Mouse (Mus musculus): ENCODE data around the gene Hist1h4b. TPM values are rescaled to one million over a fixed set of nuclear protein-coding genes. Genes with fewer than 3 reads are reported as not detected.
"Not testable (repeated sequence)": the region's sequence is repeated elsewhere in the genome, so short reads cannot be mapped to it uniquely, and the experiment has no call there.

Gene Hist1h4b
- polyA plus RNA-seq, 1 experiment from 2014 or later: 2.2 TPM

- Histone ChIP-seq H3K4me3 (ENCODE audit: low read depth, low read length) (peak within 1 kb of the TSS; percentile 43), H3K4me2 (peak within 1 kb of the TSS; percentile 66), H3K27ac (ENCODE audit: low read depth, low read length) (peak within 1 kb of the TSS; percentile 95), H3K9ac (ENCODE audit: low read depth, low read length) (peak within 1 kb of the TSS; percentile 74; the same call in 1 of the 2 replicates)
- H3K9me3 ChIP-seq (replicated peaks; ENCODE audit: control insufficient read depth, low read length); H3K27me3 ChIP-seq (ENCODE audit: control insufficient read depth, insufficient read depth, low read length); H3K36me3 ChIP-seq (ENCODE audit: control insufficient read depth, insufficient read depth, low read length); H3K4me1 ChIP-seq (ENCODE audit: control insufficient read depth, insufficient read depth, low read length): not testable (repeated sequence)
- 1% methylated on average over 25 of the region's 47 CpGs for WGBS (ENCODE audit: insufficient replicate concordance)
- 0 out of 2 replicates have a peak, but pooled peaks have one; percentile 27 for ATAC-seq (replicated peaks; ENCODE audit: insufficient number of reproducible peaks, low FRiP score, low TSS enrichment)
These were observed 5.9 kb upstream of the Hist1h4b start, which contains the start of gene Hist1h2ab for GRCm38 (mm10) chr13:23750839-23751477. Gene Hist1h2ab, plus strand, starts transcription at chr13:23751126.

DNA sequence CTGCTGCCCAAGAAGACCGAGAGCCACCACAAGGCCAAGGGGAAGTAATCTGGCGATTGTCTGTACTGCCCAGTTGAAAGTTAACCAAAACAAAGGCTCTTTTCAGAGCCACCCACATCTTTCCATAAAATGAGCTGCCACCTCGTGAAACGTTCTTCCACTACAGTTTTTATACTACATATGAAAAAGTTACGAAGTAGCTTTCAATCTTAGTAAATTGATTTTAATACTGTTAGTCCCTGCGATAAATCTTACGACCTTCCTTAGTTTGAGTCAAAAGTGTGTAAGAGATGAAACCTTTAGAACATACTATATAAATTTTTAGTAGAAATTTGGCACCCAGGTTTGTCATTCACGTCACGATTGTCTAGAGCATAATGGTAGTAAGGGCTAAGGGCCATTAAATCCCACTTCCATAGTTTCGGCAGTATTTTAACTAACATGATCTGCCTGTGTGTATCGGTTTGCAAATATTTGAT, 5.3 kb upstream of the Hist1h4b start:
- Histone ChIP-seq H3K4me2 (peak overlapping the region; percentile 66), H3K36me3 (ENCODE audit: control insufficient read depth, insufficient read depth, low read length) (no peaks in the 10 kb centered on the region), H3K27ac (ENCODE audit: low read depth, low read length) (peak overlapping the region; percentile 95), H3K9me3 (replicated peaks; ENCODE audit: control insufficient read depth, low read length) (no peaks in the 10 kb centered on the region), H3K9ac (ENCODE audit: low read depth, low read length) (peak overlapping the region; percentile 74; the same call in 1 of the 2 replicates), H3K4me3 (ENCODE audit: low read depth, low read length) (peak overlapping the region; percentile 43), H3K27me3 (ENCODE audit: control insufficient read depth, insufficient read depth, low read length) (no peaks in the 10 kb centered on the region), H3K4me1 (ENCODE audit: control insufficient read depth, insufficient read depth, low read length) (peaks cover 5% of the 10 kb centered on the region)
- 3% methylated on average over 11 of the region's 11 CpGs for WGBS (ENCODE audit: insufficient replicate concordance)
- ATAC-seq (replicated peaks; ENCODE audit: insufficient number of reproducible peaks, low FRiP score, low TSS enrichment): no peak

GRCm38 (mm10) chr13:23752067-23752741, 4.6 kb upstream of the Hist1h4b start, which contains the start of gene Hist1h3b:
Gene Hist1h3b, plus strand, starts transcription at chr13:23752267.
- Histone ChIP-seq H3K4me2 (peak within 1 kb of the TSS; percentile 66), H3K4me3 (ENCODE audit: low read depth, low read length) (peak within 1 kb of the TSS; percentile 43), H3K9ac (ENCODE audit: low read depth, low read length) (peak within 1 kb of the TSS; percentile 75), H3K27ac (ENCODE audit: low read depth, low read length) (peak within 1 kb of the TSS; percentile 95)
- H3K27me3 ChIP-seq (ENCODE audit: control insufficient read depth, insufficient read depth, low read length); H3K9me3 ChIP-seq (replicated peaks; ENCODE audit: control insufficient read depth, low read length); H3K4me1 ChIP-seq (ENCODE audit: control insufficient read depth, insufficient read depth, low read length); H3K36me3 ChIP-seq (ENCODE audit: control insufficient read depth, insufficient read depth, low read length): not testable (repeated sequence)
- ATAC-seq (replicated peaks; ENCODE audit: insufficient number of reproducible peaks, low FRiP score, low TSS enrichment): peak; percentile 83
- WGBS (ENCODE audit: insufficient replicate concordance): 0% methylated on average over 17 of the region's 47 CpGs

- H3K4me3 ChIP-seq (ENCODE audit: low read depth, low read length): peak overlapping the region; percentile 34
- ATAC-seq (replicated peaks; ENCODE audit: insufficient number of reproducible peaks, low FRiP score, low TSS enrichment): no peak
- H3K27ac ChIP-seq (ENCODE audit: low read depth, low read length): peak overlapping the region; percentile 81; the same call in 1 of the 2 replicates
- H3K4me1 ChIP-seq (ENCODE audit: control insufficient read depth, insufficient read depth, low read length): peaks cover 8% of the 10 kb centered on the region
- H3K4me2 ChIP-seq: peak overlapping the region; percentile 57
- no peaks in the 10 kb centered on the region for H3K36me3 ChIP-seq (ENCODE audit: control insufficient read depth, insufficient read depth, low read length)
- 6% methylated on average over 6 of the region's 6 CpGs for WGBS (ENCODE audit: insufficient replicate concordance)
- no peaks in the 10 kb centered on the region for H3K9me3 ChIP-seq (replicated peaks; ENCODE audit: control insufficient read depth, low read length)
- H3K27me3 ChIP-seq (ENCODE audit: control insufficient read depth, insufficient read depth, low read length): no peaks in the 10 kb centered on the region
- peak overlapping the region; percentile 75 for H3K9ac ChIP-seq (ENCODE audit: low read depth, low read length)
These were observed 4.1 kb upstream of the Hist1h4b start for GRCm38 (mm10) chr13:23752742-23753172.

GRCm38 (mm10) chr13:23753314-23754078, 3.3 kb upstream of the Hist1h4b start:
- 0 out of 2 replicates have a peak overlapping the region, but pooled peaks have one; percentile 22 for H3K9ac ChIP-seq (ENCODE audit: low read depth, low read length)
- 0 out of 2 replicates have a peak, but pooled peaks cover 3% of the 10 kb centered on the region for H3K4me1 ChIP-seq (ENCODE audit: control insufficient read depth, insufficient read depth, low read length)
- H3K4me2 ChIP-seq: peak overlapping the region; percentile 57
- WGBS (ENCODE audit: insufficient replicate concordance): 57% methylated on average over 4 of the region's 4 CpGs
- no peaks in the 10 kb centered on the region for H3K9me3 ChIP-seq (replicated peaks; ENCODE audit: control insufficient read depth, low read length)
- no peaks in the 10 kb centered on the region for H3K36me3 ChIP-seq (ENCODE audit: control insufficient read depth, insufficient read depth, low read length)
- no peak overlapping the region for H3K4me3 ChIP-seq (ENCODE audit: low read depth, low read length)
- no peak for ATAC-seq (replicated peaks; ENCODE audit: insufficient number of reproducible peaks, low FRiP score, low TSS enrichment)
- no peaks in the 10 kb centered on the region for H3K27me3 ChIP-seq (ENCODE audit: control insufficient read depth, insufficient read depth, low read length)
- H3K27ac ChIP-seq (ENCODE audit: low read depth, low read length): peak overlapping the region; percentile 41; the same call in 1 of the 2 replicates

- Histone ChIP-seq H3K4me2 (no peak overlapping the region), H3K9ac (ENCODE audit: low read depth, low read length) (no peak overlapping the region), H3K27ac (ENCODE audit: low read depth, low read length) (0 out of 2 replicates have a peak overlapping the region, but pooled peaks have one; percentile 22), H3K4me3 (ENCODE audit: low read depth, low read length) (no peak overlapping the region), H3K36me3 (ENCODE audit: control insufficient read depth, insufficient read depth, low read length) (no peaks in the 10 kb centered on the region), H3K27me3 (ENCODE audit: control insufficient read depth, insufficient read depth, low read length) (no peaks in the 10 kb centered on the region), H3K9me3 (replicated peaks; ENCODE audit: control insufficient read depth, low read length) (no peaks in the 10 kb centered on the region), H3K4me1 (ENCODE audit: control insufficient read depth, insufficient read depth, low read length) (peaks cover 5% of the 10 kb centered on the region; the same call in 1 of the 2 replicates)
- no peak for ATAC-seq (replicated peaks; ENCODE audit: insufficient number of reproducible peaks, low FRiP score, low TSS enrichment)
These were observed 1.8 kb upstream of the Hist1h4b start for GRCm38 (mm10) chr13:23755000-23755399.

DNA sequence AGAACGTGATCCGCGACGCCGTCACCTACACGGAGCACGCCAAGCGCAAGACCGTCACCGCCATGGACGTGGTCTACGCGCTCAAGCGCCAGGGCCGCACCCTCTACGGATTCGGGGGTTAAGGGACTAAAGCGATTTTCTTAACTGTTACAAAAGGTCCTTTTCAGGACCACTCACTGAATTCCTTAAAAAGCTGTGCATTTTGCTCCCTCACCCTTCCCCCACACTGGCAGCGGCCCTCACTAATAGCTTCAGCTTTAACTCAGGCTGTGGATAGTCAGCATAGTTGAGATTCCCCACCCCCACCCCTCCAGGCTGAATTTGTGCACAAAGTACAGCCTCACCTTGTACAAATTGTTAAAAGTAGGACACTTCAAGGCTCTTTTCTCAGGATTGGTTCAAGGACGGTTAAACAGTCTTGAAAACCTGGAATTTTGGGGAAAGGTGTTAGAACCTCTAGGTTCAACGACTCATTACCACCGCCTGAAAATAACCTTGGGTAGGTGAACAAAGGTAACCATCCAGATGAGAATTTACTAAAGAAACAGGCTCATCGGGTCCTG, 479 bp downstream of the Hist1h4b start:
- Histone ChIP-seq H3K9me3 (replicated peaks; ENCODE audit: control insufficient read depth, low read length) (no peaks in the 10 kb centered on the region), H3K27me3 (ENCODE audit: control insufficient read depth, insufficient read depth, low read length) (no peaks in the 10 kb centered on the region), H3K27ac (ENCODE audit: low read depth, low read length) (peak overlapping the region; percentile 93), H3K36me3 (ENCODE audit: control insufficient read depth, insufficient read depth, low read length) (no peaks in the 10 kb centered on the region), H3K4me2 (peak overlapping the region; percentile 67), H3K4me3 (ENCODE audit: low read depth, low read length) (peak overlapping the region; percentile 36), H3K9ac (ENCODE audit: low read depth, low read length) (peak overlapping the region; percentile 73), H3K4me1 (ENCODE audit: control insufficient read depth, insufficient read depth, low read length) (peaks cover 11% of the 10 kb centered on the region; the same call in 1 of the 2 replicates)
- peak; percentile 3; the same call in 1 of the 2 replicates for ATAC-seq (replicated peaks; ENCODE audit: insufficient number of reproducible peaks, low FRiP score, low TSS enrichment)
- WGBS (ENCODE audit: insufficient replicate concordance): 2% methylated on average over 16 of the region's 23 CpGs

DNA sequence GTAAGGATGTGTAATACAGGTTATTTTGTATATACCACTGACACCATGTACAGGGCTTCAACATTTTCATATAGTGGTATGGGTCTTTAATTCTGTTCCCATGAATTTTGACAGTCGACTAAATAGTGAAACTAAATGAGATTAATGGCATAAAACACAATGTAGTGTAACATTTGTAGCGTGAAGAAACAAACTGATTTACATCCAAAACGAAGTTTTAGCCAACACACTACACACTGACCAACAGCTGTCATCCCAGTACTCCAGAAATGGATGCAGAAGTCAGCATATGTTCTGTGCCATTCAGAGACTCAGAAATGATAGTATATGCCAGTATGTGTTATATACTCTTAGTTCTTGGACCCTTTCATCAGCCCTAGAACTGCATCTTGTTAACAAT, 1.1 kb downstream of the Hist1h4b start:
- peak overlapping the region; percentile 38; the same call in 1 of the 2 replicates for H3K27ac ChIP-seq (ENCODE audit: low read depth, low read length)
- no peaks in the 10 kb centered on the region for H3K9me3 ChIP-seq (replicated peaks; ENCODE audit: control insufficient read depth, low read length)
- no peak for ATAC-seq (replicated peaks; ENCODE audit: insufficient number of reproducible peaks, low FRiP score, low TSS enrichment)
- no peak overlapping the region for H3K9ac ChIP-seq (ENCODE audit: low read depth, low read length)
- H3K4me3 ChIP-seq (ENCODE audit: low read depth, low read length): no peak overlapping the region
- peak overlapping the region; percentile 67; the same call in 1 of the 2 replicates for H3K4me2 ChIP-seq
- H3K4me1 ChIP-seq (ENCODE audit: control insufficient read depth, insufficient read depth, low read length): peaks cover 11% of the 10 kb centered on the region; the same call in 1 of the 2 replicates
- H3K27me3 ChIP-seq (ENCODE audit: control insufficient read depth, insufficient read depth, low read length): no peaks in the 10 kb centered on the region
- H3K36me3 ChIP-seq (ENCODE audit: control insufficient read depth, insufficient read depth, low read length): no peaks in the 10 kb centered on the region
- WGBS (ENCODE audit: insufficient replicate concordance): 47% methylated on average over 3 of the region's 3 CpGs

All from heart, embryonic 11.5 days (tissue).